Mouse (Mus musculus) right cerebral cortex, postnatal 25 days (tissue): ENCODE measurements at regions not wholly inside any gene's neighbourhood (a gene's known extent, or its start where the extent isn't known, plus 50 kb on each side); places are given as distances from the start of the nearest gene placed in this dataset.

Source experiments
- DNase-seq: peaks from one replicate; pipeline ENCODE4 v3.0.0; 2022

GRCm38 (mm10) chr1:194330471-194330870 lies 287.5 kb upstream of the Plxna2 start:
- no peak for DNase-seq

- no peak for DNase-seq
These were observed 297.5 kb upstream of the Plxna2 start for GRCm38 (mm10) chr1:194320320-194321036.

DNA sequence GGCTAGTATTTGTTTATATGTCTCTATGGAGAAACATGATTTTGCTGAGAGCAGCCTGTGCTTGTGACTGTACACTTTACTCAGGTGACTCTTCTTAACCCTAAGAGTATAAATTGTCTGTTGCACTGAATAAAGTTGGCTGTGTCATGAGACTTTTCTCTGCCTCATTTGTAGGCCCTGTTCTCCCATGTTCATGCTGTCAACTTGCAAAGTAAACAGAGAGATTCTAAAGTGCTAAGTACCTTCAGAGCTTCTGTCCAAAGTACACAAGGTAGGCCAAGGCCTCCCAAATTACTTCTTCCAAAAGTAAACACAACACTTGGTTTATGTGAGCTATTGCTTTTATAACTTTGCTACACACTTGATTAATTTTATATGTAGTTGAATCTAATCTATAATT lies 299.7 kb upstream of the Plxna2 start:
- DNase-seq: no peak

DNA sequence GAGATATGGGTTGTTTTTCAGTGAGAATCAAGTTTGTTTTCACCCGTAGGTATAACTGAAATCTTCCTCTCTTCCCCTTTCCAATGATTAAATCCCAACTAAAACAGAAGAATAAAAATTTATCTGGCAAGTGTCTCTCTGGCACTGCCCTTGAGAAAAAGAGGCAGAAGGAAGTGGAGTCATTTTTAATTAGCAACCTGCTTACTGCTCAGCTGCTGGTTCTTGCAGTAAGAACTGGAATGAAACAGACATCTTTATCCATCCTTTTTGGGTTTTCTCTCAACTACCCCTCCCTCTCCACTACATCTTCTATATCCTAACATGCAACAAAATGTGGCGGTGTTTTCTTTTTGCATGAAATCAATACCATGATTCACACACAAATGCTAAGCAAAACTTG lies 302.4 kb upstream of the Plxna2 start:
- no peak for DNase-seq

DNA sequence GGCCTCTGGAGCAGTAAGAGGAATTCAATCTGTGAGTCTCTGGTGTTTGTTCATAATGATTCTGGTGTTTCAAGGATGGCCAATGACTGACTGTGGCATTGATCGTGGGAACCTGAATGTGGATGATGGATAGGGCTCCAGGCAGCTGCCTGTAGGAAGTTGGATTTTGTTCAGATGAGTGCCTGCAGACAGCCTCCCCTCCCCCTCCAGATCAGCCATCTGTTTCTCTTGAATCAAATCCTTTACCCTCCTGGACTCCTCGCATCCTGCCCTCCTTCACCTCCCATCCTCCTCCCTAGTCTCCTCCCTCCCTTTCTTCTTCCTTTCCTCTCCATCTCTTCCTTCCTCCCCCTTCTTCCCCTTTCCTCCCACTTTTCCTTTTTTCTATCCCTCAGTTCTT lies 307.6 kb upstream of the Plxna2 start:
- no peak for DNase-seq

DNA sequence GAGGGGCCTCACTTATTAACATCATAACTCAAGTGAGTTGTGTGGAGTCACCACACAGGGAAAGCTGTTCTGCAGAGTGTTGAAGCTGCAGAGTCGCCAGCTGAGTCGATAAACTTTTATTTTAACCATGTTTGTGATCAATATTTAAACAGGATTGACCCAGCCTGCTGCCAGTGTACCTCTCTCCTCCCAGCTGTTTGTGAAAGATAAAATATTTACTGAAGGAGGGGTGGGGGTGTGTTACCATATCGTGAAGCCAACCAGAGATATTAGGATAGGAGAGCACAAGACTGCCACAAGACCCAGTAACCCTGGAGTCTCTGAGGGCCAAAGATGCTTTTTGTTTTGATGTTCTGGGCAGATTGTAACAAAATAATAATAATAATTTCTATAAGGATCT lies 309.4 kb upstream of the Plxna2 start:
- DNase-seq: no peak

GRCm38 (mm10) chr1:194303951-194304350 lies 314.1 kb upstream of the Plxna2 start:
- DNase-seq: no peak

- DNase-seq: no peak
These were observed 315.2 kb upstream of the Plxna2 start for GRCm38 (mm10) chr1:194302775-194303174.

DNA sequence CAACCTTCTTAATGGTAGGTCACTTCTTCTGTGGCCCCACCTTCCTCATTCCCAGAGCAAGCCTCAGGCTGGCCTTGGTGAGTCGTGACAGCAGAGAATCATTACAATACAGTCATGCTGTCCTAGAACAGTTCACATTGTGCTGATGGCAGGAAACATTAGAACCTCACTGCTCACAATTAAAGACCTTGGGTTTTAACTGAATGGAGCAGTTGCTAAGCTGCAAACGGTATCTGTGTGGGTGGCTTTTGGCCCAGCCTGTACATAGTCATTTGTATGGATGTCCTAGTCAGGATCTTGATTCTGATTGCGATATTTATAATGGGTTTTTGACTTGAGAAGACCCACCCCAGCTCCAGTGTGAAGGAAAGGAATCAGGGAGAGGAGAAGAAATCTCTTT lies 336.1 kb upstream of the Plxna2 start:
- no peak for DNase-seq

DNA sequence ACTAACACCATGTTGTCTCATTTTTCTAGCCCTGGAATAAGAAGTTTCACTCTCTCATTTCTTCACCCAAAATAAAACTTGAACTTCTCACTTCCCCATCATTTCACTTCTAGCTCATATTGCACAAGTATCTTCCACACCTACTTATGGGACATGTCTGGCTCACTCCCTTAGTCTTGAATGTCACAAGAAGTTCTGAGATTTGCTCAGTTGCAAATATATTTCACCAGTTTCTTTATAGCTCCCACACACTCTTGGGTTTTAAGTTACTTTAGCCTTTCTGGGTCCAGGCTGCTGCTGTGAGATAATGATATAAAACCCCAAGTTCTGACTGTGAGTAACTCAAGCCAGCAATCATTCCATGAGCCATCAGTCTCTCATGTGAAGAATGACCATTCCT lies 350.0 kb upstream of the Plxna2 start:
- no peak for DNase-seq

- DNase-seq: no peak
These were observed 355.6 kb upstream of the Plxna2 start for GRCm38 (mm10) chr1:194262374-194262773.

- DNase-seq: no peak
These were observed 358.1 kb upstream of the Plxna2 start for GRCm38 (mm10) chr1:194259957-194260356.

DNA sequence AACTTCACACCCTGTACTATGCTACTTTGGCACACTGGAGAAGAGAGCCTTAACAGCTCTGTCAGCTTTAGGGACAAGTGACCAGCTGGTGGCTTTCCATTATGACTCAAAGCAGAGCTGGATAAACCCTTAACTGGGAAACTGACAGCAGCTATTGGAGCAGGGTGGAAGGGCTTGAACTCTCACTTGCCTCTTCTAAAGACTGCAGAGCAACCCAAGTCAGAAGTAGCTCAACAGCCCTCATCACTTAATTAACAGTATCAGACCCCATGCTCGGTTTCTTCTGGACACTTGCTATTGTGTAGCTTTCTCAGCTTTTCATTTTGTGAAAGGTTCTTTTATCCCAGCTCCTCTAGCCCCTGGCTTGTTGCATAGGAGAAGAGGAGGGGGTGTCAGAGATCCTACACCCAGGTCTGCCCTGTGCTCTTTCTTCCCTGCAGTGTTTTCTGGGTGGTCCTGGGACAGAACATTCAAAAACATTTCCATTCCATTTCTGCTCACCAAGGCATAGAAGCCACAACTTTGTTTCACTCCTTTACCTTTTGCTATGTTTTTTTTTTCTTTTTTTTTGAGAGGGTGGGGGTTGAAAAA lies 373.1 kb upstream of the Plxna2 start:
- DNase-seq: no peak

DNA sequence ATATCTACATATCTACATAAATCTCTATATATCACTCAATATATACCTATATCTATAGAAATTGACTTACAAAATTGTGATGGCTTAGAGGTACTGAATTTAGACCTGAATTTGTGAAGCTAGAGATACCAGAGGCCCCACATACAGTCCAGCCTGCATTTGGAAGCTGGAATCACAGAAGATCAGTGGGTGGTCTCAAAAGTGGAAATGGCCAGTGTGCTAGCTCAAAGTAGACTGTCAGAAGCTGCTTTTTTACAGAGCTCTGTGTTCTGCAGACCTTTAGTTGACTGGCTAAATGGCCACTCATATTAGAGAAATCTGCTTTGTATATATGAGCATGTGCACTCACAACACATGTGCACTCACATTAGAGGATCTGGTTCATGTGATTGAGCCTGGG lies 376.9 kb upstream of the Plxna2 start:
- DNase-seq: no peak

DNA sequence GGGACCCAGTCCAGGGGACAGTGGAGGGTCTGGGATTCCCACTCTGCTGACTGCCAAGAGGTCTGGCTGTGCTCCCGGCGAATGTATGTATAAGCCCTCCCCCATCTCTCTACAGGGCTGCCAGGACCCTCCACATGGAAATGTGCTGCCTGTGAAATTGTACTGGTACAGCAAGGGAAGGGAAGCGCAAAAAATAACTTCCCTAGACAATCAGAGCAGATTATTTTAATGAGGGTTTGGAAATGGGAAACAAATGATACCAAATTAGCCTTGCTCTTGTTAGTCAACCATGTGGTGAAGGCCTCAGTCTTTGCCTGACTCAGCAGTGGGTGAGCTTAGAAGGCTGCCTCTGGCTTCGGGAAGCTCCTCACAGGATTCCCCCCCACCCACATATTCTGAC lies 386.8 kb upstream of the Plxna2 start:
- peak; percentile 13 for DNase-seq

GRCm38 (mm10) chr1:194226550-194227160 lies 391.4 kb upstream of the Plxna2 start:
- DNase-seq: no peak

DNA sequence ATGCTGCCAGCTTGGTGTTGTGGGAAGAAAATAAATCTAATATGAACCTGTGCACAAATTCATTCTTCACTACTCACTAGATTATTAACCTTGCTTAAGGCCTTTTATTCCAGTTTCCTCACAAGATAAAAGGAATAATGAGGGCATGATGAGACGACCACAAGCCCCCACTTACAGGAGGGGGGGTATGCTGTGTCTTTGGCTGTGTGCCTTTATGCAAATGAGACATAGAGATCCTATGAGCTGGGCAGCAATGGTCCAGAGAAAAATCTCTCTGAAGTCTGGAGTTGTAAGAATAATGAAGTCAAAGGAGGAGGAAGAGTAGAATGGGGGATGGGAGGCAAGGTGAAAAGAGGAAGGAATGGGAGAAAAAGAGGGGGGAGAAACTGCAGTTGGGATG lies 392.2 kb upstream of the Plxna2 start:
- no peak for DNase-seq

- no peak for DNase-seq
These were observed 394.0 kb upstream of the Plxna2 start for GRCm38 (mm10) chr1:194224046-194224445.

DNA sequence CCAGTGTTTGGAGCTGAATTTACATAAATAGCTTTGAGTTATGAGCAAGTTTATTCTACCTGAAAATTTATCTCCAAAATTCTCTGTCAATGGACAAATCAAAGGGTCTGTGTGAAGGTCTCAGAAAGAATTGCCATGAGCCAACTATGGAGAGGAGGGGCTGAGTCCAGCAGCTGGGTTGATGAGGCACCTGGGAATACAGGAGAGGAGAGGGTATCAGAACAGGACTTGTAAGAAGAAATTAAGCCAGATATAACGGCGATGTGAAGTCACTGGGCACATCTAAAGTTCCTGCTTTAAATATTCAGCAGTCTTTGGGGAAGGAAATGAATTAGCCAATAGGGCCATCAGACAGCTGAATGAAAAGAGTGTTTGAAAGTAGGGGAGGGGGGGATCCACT lies 394.4 kb upstream of the Plxna2 start:
- DNase-seq: no peak

GRCm38 (mm10) chr1:194223015-194223414 lies 395.0 kb upstream of the Plxna2 start:
- DNase-seq: peak; percentile 66

DNA sequence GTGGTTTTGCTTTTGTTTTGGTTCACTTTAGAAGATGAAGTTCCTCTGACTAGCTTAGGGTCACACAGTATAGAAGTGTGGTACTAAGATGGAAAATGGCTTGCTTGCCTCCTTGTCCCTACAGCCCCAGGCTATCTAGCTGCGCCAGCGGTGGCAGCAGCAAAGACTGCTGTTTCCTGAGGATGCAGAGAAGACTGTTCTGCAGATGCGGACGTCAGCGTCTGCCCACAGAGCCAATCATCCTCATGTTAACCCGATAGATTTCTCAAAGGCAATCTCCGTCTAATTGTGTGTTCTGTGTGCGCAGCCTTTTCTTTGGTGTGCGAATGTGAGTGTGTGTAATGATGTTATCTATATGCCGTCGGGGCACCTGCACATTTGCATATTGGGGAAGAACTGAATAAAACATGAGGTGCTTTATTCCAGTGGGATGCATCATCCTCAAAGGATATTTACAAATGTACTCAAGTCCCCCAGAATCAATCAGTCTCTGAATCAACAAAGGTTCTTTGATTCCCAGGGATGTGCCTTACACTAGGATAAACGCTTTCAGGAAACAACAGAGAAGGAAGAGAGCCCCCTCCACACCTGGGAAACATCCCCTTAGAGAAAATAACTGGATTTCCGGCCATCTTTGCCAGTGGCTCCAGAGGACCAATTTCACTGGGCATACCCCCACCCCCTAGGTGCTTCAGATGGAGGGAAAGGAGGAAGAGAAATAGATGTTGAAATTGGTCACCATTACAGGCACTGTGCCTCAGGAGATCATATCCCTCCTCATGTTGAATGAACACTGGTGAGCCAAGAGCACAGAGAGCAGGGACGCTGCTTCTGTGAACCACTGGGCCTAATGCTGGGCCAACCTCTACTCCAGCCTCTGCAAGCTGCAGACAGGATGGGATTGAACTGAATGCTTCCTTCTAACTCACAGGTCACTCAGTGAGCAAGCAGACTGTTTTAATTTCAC lies 409.7 kb upstream of the Plxna2 start:
- no peak for DNase-seq

DNA sequence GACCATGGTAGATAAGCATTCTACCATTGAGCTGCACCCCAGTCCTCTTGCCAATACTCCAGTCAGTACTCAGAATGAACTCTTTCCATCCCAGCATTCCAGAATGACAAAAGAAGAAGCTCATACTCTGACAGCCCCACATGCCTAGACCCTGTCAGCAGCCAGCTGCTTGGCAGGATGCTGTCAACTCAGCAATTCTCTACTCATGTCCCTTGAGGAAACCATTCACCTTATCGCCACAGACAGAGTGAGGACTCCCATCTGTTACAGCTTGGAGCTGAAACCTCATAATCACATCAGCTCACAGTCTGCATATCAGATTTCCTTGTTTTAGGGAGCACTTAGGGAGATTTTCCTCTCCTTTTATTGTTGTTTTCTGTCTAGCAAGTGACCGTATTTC lies 420.5 kb upstream of the Plxna2 start:
- no peak for DNase-seq

DNA sequence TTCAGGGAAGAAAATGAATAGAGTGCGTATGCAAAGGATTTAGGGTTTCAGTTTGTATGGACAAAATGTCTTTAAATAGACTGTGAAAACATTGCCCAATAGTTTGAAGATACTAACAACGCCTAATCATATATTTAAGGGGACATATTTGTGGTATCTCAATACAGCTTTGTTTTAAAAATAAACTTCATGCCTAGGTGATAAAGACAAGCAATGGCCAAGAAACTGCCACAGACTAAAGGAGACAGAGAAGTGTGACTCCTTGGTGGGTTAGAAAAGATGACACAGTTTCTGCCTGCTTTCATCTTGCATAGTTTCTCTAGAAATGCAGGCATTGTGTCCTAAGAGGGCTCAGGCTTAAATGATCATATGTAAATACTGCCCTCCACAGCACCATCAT lies 435.7 kb upstream of the Plxna2 start:
- DNase-seq: no peak
